Mouse (Mus musculus): Measurements from ENCODE around the gene Rnf151. TPM values are rescaled to one million over a fixed set of nuclear protein-coding genes. Genes with fewer than 3 reads are reported as not detected.

Gene Rnf151
- 1 to 10 TPM; 2.0 to 2.2 TPM for polyA plus RNA-seq (2012; fragmentation: generic; extraction: Trizol)

GRCm38 (mm10) chr17:24717943-24718342, at the start of gene Rnf151, which contains the start of gene Rps2:
Gene Rnf151 (minus strand): TSS chr17:24718063.
Gene Rps2 (plus strand): TSS chr17:24718116.

GRCm38 (mm10) chr17:24752415-24753394, 34.8 kb upstream of the Rnf151 start, which contains the start of gene Hs3st6:
Gene Hs3st6 (plus strand): TSS chr17:24752988.

GRCm38 (mm10) chr17:24736330-24737051, 18.6 kb upstream of the Rnf151 start, which contains the start of gene Msrb1:
Gene Msrb1 (plus strand): TSS chr17:24736642.

GRCm38 (mm10) chr17:24727618-24728017, 9.8 kb upstream of the Rnf151 start, which contains the start of gene Rpl3l:
Gene Rpl3l (plus strand): TSS chr17:24727820.

GRCm38 (mm10) chr17:24724184-24724583, 6.3 kb upstream of the Rnf151 start, which contains the start of gene Ndufb10:
Gene Ndufb10 (minus strand): TSS chr17:24724478.

GRCm38 (mm10) chr17:24706982-24707800, 10.7 kb downstream of the Rnf151 start, which contains the start of gene Tbl3:
Gene Tbl3 (minus strand): TSS chr17:24707660.

GRCm38 (mm10) chr17:24696011-24696697, 21.7 kb downstream of the Rnf151 start, which contains the start of the genes Gfer and Noxo1:
Gene Gfer (minus strand): TSS chr17:24696156.
Gene Noxo1 (plus strand): TSS chr17:24696234.

GRCm38 (mm10) chr17:24689251-24690081, 28.4 kb downstream of the Rnf151 start, which contains the start of gene Syngr3:
Gene Syngr3 (minus strand): TSS chr17:24689955.

GRCm38 (mm10) chr17:24669545-24670245, 48.2 kb downstream of the Rnf151 start, which contains the start of gene Zfp598:
Gene Zfp598 (plus strand): TSS chr17:24669687.

Other genes with a start within 250 kb of the Rnf151 start
- gene E4f1, start 247.8 kb downstream of the Rnf151 start, polyA plus RNA-seq (2012; fragmentation: generic; extraction: Trizol) = 10 to 100 TPM in 1 of 2 experiments, 1 to 10 TPM in 1; 9.2 to 27.4 TPM
- gene Pgp, start 247.7 kb downstream of the Rnf151 start, polyA plus RNA-seq (2012; fragmentation: generic; extraction: Trizol) = 10 to 100 TPM; 31.3 to 84.9 TPM
- under 1 TPM; 0.07 to 0.13 TPM for gene Bricd5, start 244.2 kb downstream of the Rnf151 start, polyA plus RNA-seq (2012; fragmentation: generic; extraction: Trizol)
- gene Mlst8, start 239.0 kb downstream of the Rnf151 start, polyA plus RNA-seq (2012; fragmentation: generic; extraction: Trizol) = 10 to 100 TPM; 11.5 to 32.9 TPM
- under 1 TPM; 0.26 to 0.51 TPM for gene Caskin1, start 229.5 kb downstream of the Rnf151 start, polyA plus RNA-seq (2012; fragmentation: generic; extraction: Trizol)
- 100 to 1,000 TPM in 1 of 2 experiments, 10 to 100 TPM in 1; 68.5 to 103 TPM for gene Traf7, start 190.1 kb downstream of the Rnf151 start, polyA plus RNA-seq (2012; fragmentation: generic; extraction: Trizol)
- under 1 TPM; 0.11 to 0.22 TPM for gene Rab26, start 183.9 kb downstream of the Rnf151 start, polyA plus RNA-seq (2012; fragmentation: generic; extraction: Trizol)
- gene Pkd1, start 168.2 kb downstream of the Rnf151 start, polyA plus RNA-seq (2012; fragmentation: generic; extraction: Trizol) = 10 to 100 TPM in 1 of 2 experiments, 1 to 10 TPM in 1; 6.9 to 98.9 TPM
- gene Tsc2, start 85.4 kb downstream of the Rnf151 start, polyA plus RNA-seq (2012; fragmentation: generic; extraction: Trizol) = 100 to 1,000 TPM in 1 of 2 experiments, 10 to 100 TPM in 1; 78.3 to 110 TPM
- 10 to 100 TPM; 27.3 to 51.1 TPM for gene Nthl1, start 85.4 kb downstream of the Rnf151 start, polyA plus RNA-seq (2012; fragmentation: generic; extraction: Trizol)
- 10 to 100 TPM in 1 of 2 experiments, 1 to 10 TPM in 1; 2.8 to 26.5 TPM for gene Slc9a3r2, start 67.7 kb downstream of the Rnf151 start, polyA plus RNA-seq (2012; fragmentation: generic; extraction: Trizol)
- gene Npw, start 59.6 kb downstream of the Rnf151 start, polyA plus RNA-seq (2012; fragmentation: generic; extraction: Trizol) = not detected
- 10 to 100 TPM; 14.9 to 24.2 TPM for gene Zfp598, start 48.4 kb downstream of the Rnf151 start, polyA plus RNA-seq (2012; fragmentation: generic; extraction: Trizol)
- gene Syngr3, start 28.1 kb downstream of the Rnf151 start, polyA plus RNA-seq (2012; fragmentation: generic; extraction: Trizol) = under 1 TPM; 0.14 to 0.27 TPM
- gene Gfer, start 21.9 kb downstream of the Rnf151 start, polyA plus RNA-seq (2012; fragmentation: generic; extraction: Trizol) = 10 to 100 TPM; 40.0 to 84.5 TPM
- gene Noxo1, start 21.8 kb downstream of the Rnf151 start, polyA plus RNA-seq (2012; fragmentation: generic; extraction: Trizol) = 1 to 10 TPM; 1.9 to 6.3 TPM
- gene Tbl3, start 10.4 kb downstream of the Rnf151 start, polyA plus RNA-seq (2012; fragmentation: generic; extraction: Trizol) = 100 to 1,000 TPM in 1 of 2 experiments, 10 to 100 TPM in 1; 28.8 to 116 TPM
- gene Rps2, start 53 bp upstream of the Rnf151 start, polyA plus RNA-seq (2012; fragmentation: generic; extraction: Trizol) = 100 to 1,000 TPM; 451 to 471 TPM
- 100 to 1,000 TPM; 438 to 576 TPM for gene Ndufb10, start 6.4 kb upstream of the Rnf151 start, polyA plus RNA-seq (2012; fragmentation: generic; extraction: Trizol)
- gene Rpl3l, start 9.8 kb upstream of the Rnf151 start, polyA plus RNA-seq (2012; fragmentation: generic; extraction: Trizol) = not detected
- gene Msrb1, start 18.6 kb upstream of the Rnf151 start, polyA plus RNA-seq (2012; fragmentation: generic; extraction: Trizol) = 100 to 1,000 TPM in 1 of 2 experiments, 10 to 100 TPM in 1; 99.5 to 155 TPM
- under 1 TPM; 0.02 to 0.04 TPM for gene Hs3st6, start 34.9 kb upstream of the Rnf151 start, polyA plus RNA-seq (2012; fragmentation: generic; extraction: Trizol)
- gene Meiob, start 86.2 kb upstream of the Rnf151 start, polyA plus RNA-seq (2012; fragmentation: generic; extraction: Trizol) = not detected
- 10 to 100 TPM; 29.5 to 54.2 TPM for gene Hagh, start 122.1 kb upstream of the Rnf151 start, polyA plus RNA-seq (2012; fragmentation: generic; extraction: Trizol)
- 10 to 100 TPM in 1 of 2 experiments, 1 to 10 TPM in 1; 2.4 to 14.2 TPM for gene Fahd1, start 132.3 kb upstream of the Rnf151 start, polyA plus RNA-seq (2012; fragmentation: generic; extraction: Trizol)
- gene Igfals, start 147.9 kb upstream of the Rnf151 start, polyA plus RNA-seq (2012; fragmentation: generic; extraction: Trizol) = 1 to 10 TPM in 1 of 2 experiments, under 1 TPM in 1; 0.02 to 1.7 TPM
- gene Nubp2, start 168.3 kb upstream of the Rnf151 start, polyA plus RNA-seq (2012; fragmentation: generic; extraction: Trizol) = 10 to 100 TPM; 52.2 to 83.5 TPM
- 10 to 100 TPM; 29.6 to 47.8 TPM for gene Spsb3, start 168.6 kb upstream of the Rnf151 start, polyA plus RNA-seq (2012; fragmentation: generic; extraction: Trizol)
- gene Eme2, start 177.0 kb upstream of the Rnf151 start, polyA plus RNA-seq (2012; fragmentation: generic; extraction: Trizol) = 10 to 100 TPM; 10.0 to 12.7 TPM
- 100 to 1,000 TPM; 126 to 185 TPM for gene Mrps34, start 177.1 kb upstream of the Rnf151 start, polyA plus RNA-seq (2012; fragmentation: generic; extraction: Trizol)
- 10 to 100 TPM; 23.3 to 53.3 TPM for gene Nme3, start 178.4 kb upstream of the Rnf151 start, polyA plus RNA-seq (2012; fragmentation: generic; extraction: Trizol)
- gene Mapk8ip3, start 218.9 kb upstream of the Rnf151 start, polyA plus RNA-seq (2012; fragmentation: generic; extraction: Trizol) = 10 to 100 TPM in 1 of 2 experiments, 1 to 10 TPM in 1; 3.9 to 54.1 TPM
- gene Jpt2, start 242.6 kb upstream of the Rnf151 start, polyA plus RNA-seq (2012; fragmentation: generic; extraction: Trizol) = 10 to 100 TPM; 19.4 to 33.6 TPM

Data from C3H10T1/2 (cell line).